Mouse (Mus musculus) thymus, adult 2 months (tissue): ENCODE measurements around the gene Cpne5.

Source experiments
- CTCF ChIP-seq: fragments of 200-500 bp; IDR thresholded peaks from 2 replicates; pipeline ENCODE4 v1.5.1; 2012; ENCODE audit warnings: mild to moderate bottlenecking, control low read depth, low read length, moderate library complexity, borderline replicate concordance; ENCODE audit not compliant: control insufficient read depth, poor library complexity, insufficient read depth; ENCODE audit errors: extremely low read depth
- POLR2A ChIP-seq: fragments of 200-500 bp; IDR thresholded peaks from 2 replicates; pipeline ENCODE4 v1.6.1; 2012; ENCODE audit warnings: mild to moderate bottlenecking, low read length, control low read depth, moderate library complexity; ENCODE audit not compliant: control insufficient read depth, poor library complexity, insufficient read depth; ENCODE audit errors: extremely low read depth

GRCm38 (mm10) chr17:29165967-29166578 is 71.9 kb downstream of the Cpne5 start:
- TF ChIP-seq CTCF (no peak), POLR2A (no peak)
